Mouse (Mus musculus): ENCODE results near the gene A930004D18Rik. TPM values are rescaled to one million over a fixed set of nuclear protein-coding genes. Genes with fewer than 3 reads are reported as not detected.

Gene A930004D18Rik
- total and polyA plus RNA-seq, 3 experiments = 0.39 to 1.8 TPM; not detected in 1

GRCm38 (mm10) chr2:18028140-18029021, 9.2 kb downstream of the A930004D18Rik start:
- Histone ChIP-seq H3K36me3 (ENCODE audit: control insufficient read depth in 1 of 2, insufficient read depth in 2 of 2, low read length in 2 of 2) (no peaks in the 10 kb centered on the region), H3K4me1 (ENCODE audit: control insufficient read depth in 1 of 2, insufficient read depth in 2 of 2, low read length in 2 of 2) (peaks cover 0 to 5% of the 10 kb centered on the region in 2 experiments; a peak in 1 of 4 replicates), H3K79me2 (ENCODE audit: control insufficient read depth, insufficient read depth, low read length, poor library complexity) (no peaks in the 10 kb centered on the region), H3K27ac (ENCODE audit: control insufficient read depth, low read depth, low read length) (no peak overlapping the region), H3K27me3 (ENCODE audit: control insufficient read depth in 1 of 2, insufficient read depth in 2 of 2, low read length in 2 of 2) (peaks cover 5 to 8% of the 10 kb centered on the region in 2 experiments), H3K4me3 (ENCODE audit: control insufficient read depth in 1 of 2, insufficient read depth in 1 of 2, low read depth in 2 of 2, low read length in 2 of 2) (peak overlapping the region; percentile 56 to 74), H3K9ac (ENCODE audit: control insufficient read depth, low read depth, low read length, poor library complexity, severe bottlenecking) (peak overlapping the region; percentile 74), H3K9me3 (replicated peaks; ENCODE audit: insufficient read depth, low read length) (no peaks in the 10 kb centered on the region)
- TF ChIP-seq ZMIZ1 (IDR thresholded peaks at IDR 0.05; ENCODE audit: low read depth, low read length) (no peak), CHD2 (IDR thresholded peaks at IDR 0.05; ENCODE audit: low read length) (no peak), MXI1 (IDR thresholded peaks at IDR 0.05; ENCODE audit: low read depth, low read length) (no peak; the same call in 1 of the 2 replicates), UBTF (IDR thresholded peaks at IDR 0.05; ENCODE audit: borderline replicate concordance, insufficient read depth, low read depth, low read length) (no peak), E2F4 (IDR thresholded peaks at IDR 0.05; ENCODE audit: borderline replicate concordance, low read depth, low read length) (no peak), MAX (IDR thresholded peaks at IDR 0.05; ENCODE audit: low read length) (peak; percentile 33; the same call in 1 of the 2 replicates), ZNF384 (IDR thresholded peaks at IDR 0.05; ENCODE audit: low read depth, low read length) (no peak), MYB (IDR thresholded peaks at IDR 0.05; ENCODE audit: low read depth, low read length) (no peak), POLR2AphosphoS2 (IDR thresholded peaks at IDR 0.05; ENCODE audit: low read length) (no peak), USF1 (IDR thresholded peaks at IDR 0.05; ENCODE audit: low read depth, low read length) (no peak), SMC3 (IDR thresholded peaks at IDR 0.05; ENCODE audit: low read depth, low read length) (no peak), NRF1 (IDR thresholded peaks at IDR 0.05; ENCODE audit: insufficient read depth, low read depth, low read length, poor library complexity, severe bottlenecking) (no peak), JUND (IDR thresholded peaks at IDR 0.05; ENCODE audit: low read depth, low read length) (no peak), CHD1 (IDR thresholded peaks at IDR 0.05; ENCODE audit: low read depth, low read length) (no peak), MYC (IDR thresholded peaks at IDR 0.05; ENCODE audit: low read depth, low read length) (no peak), TAL1 (IDR thresholded peaks at IDR 0.05; ENCODE audit: low read length) (no peak), TCF12 (IDR thresholded peaks at IDR 0.05; ENCODE audit: low read depth, low read length) (0 out of 2 replicates have a peak, but pooled peaks have one; percentile 3), BHLHE40 (IDR thresholded peaks at IDR 0.05; ENCODE audit: borderline replicate concordance, low read depth, low read length) (no peak), MAFK (IDR thresholded peaks at IDR 0.05; ENCODE audit: borderline replicate concordance, low read depth, low read length) (no peak), TBP (IDR thresholded peaks at IDR 0.05; ENCODE audit: low read depth, low read length) (no peak), MEF2A (IDR thresholded peaks at IDR 0.05; ENCODE audit: extremely low read depth, insufficient replicate concordance, low read depth, low read length, poor library complexity, severe bottlenecking) (no peak), RAD21 (IDR thresholded peaks at IDR 0.05; ENCODE audit: low read depth, low read length) (no peak), RCOR1 (IDR thresholded peaks at IDR 0.05; ENCODE audit: low read depth, low read length) (0 out of 2 replicates have a peak, but pooled peaks have one; percentile 7), EP300 (IDR thresholded peaks at IDR 0.05; ENCODE audit: low read depth in 1 of 2, low read length in 2 of 2) (no peak), ZKSCAN1 (IDR thresholded peaks at IDR 0.05; ENCODE audit: low read depth, low read length) (no peak), POLR2AphosphoS5 (IDR thresholded peaks at IDR 0.05; ENCODE audit: borderline replicate concordance, low read depth, low read length) (no peak), MAZ (IDR thresholded peaks at IDR 0.05; ENCODE audit: low read depth, low read length) (no peak), GABPA (IDR thresholded peaks at IDR 0.05; ENCODE audit: low read depth, low read length) (no peak), HCFC1 (IDR thresholded peaks at IDR 0.05; ENCODE audit: low read depth, low read length) (0 out of 2 replicates have a peak, but pooled peaks have one; percentile 9), SIN3A (IDR thresholded peaks at IDR 0.05; ENCODE audit: low read length) (peak; percentile 31; the same call in 1 of the 2 replicates), ELF1 (IDR thresholded peaks at IDR 0.05; ENCODE audit: low read depth, low read length) (no peak), POLR2A (IDR thresholded peaks at IDR 0.05; ENCODE audit: control insufficient read depth in 1 of 2, insufficient read depth in 1 of 2, low read depth in 1 of 2, low read length in 2 of 2, poor library complexity in 1 of 2) (peak in 1 of 2 experiments; percentile 29; a peak in 1 of 4 replicates), ZC3H11A (IDR thresholded peaks at IDR 0.05; ENCODE audit: low read depth, low read length) (no peak)
- peak; percentile 71 for DNase-seq (ENCODE audit: low read depth, low spot score)
